Mouse (Mus musculus) heart, adult 11 months (tissue): ENCODE data around the gene Tmem235.
A peak's percentile ranks its signal among the peaks of the same experiment; 100 is the strongest.

Experiments
- DNase-seq: peaks from one replicate; pipeline ENCODE4 v3.0.0; 2022

The Tmem235 gene

GRCm38 (mm10) chr11:117871376-117871775 lies 10.8 kb downstream of the Tmem235 start:
- no peak for DNase-seq

- peak; percentile 93 for DNase-seq
Measured at GRCm38 (mm10) chr11:117871911-117872584, 11.5 kb downstream of the Tmem235 start.

GRCm38 (mm10) chr11:117872861-117873608 lies 12.5 kb downstream of the Tmem235 start, which contains the start of gene Tha1:
TSS of gene Tha1 (minus strand) at chr11:117873481.
- DNase-seq: peak; percentile 98

GRCm38 (mm10) chr11:117874419-117874818 lies 13.9 kb downstream of the Tmem235 start:
- no peak for DNase-seq

GRCm38 (mm10) chr11:117875681-117876080 lies 15.1 kb downstream of the Tmem235 start:
- DNase-seq: no peak

GRCm38 (mm10) chr11:117877917-117878745 lies 17.6 kb downstream of the Tmem235 start:
- DNase-seq: peak; percentile 94

- no peak for DNase-seq
Measured at GRCm38 (mm10) chr11:117878892-117879291, 18.3 kb downstream of the Tmem235 start.

- DNase-seq: no peak
Measured at GRCm38 (mm10) chr11:117879676-117880075, 19.1 kb downstream of the Tmem235 start.

GRCm38 (mm10) chr11:117880336-117880976 lies 19.9 kb downstream of the Tmem235 start:
- no peak for DNase-seq

GRCm38 (mm10) chr11:117880977-117881358 lies 20.4 kb downstream of the Tmem235 start:
- DNase-seq: no peak

- peak; percentile 95 for DNase-seq
Measured at GRCm38 (mm10) chr11:117881787-117882186, 21.2 kb downstream of the Tmem235 start.

- no peak for DNase-seq
Measured at GRCm38 (mm10) chr11:117882208-117882607, 21.7 kb downstream of the Tmem235 start.

- DNase-seq: no peak
Measured at GRCm38 (mm10) chr11:117886000-117886399, 25.4 kb downstream of the Tmem235 start.

GRCm38 (mm10) chr11:117888168-117888852 lies 27.8 kb downstream of the Tmem235 start:
- DNase-seq: no peak

GRCm38 (mm10) chr11:117888853-117889822 lies 28.6 kb downstream of the Tmem235 start:
- no peak for DNase-seq

- DNase-seq: no peak
Measured at GRCm38 (mm10) chr11:117889887-117890340, 29.4 kb downstream of the Tmem235 start.

GRCm38 (mm10) chr11:117890519-117891282 lies 30.1 kb downstream of the Tmem235 start:
- DNase-seq: peak; percentile 91

GRCm38 (mm10) chr11:117891581-117892175 lies 31.1 kb downstream of the Tmem235 start:
- DNase-seq: no peak

GRCm38 (mm10) chr11:117892199-117892598 lies 31.6 kb downstream of the Tmem235 start:
- no peak for DNase-seq

GRCm38 (mm10) chr11:117894676-117895075 lies 34.1 kb downstream of the Tmem235 start:
- DNase-seq: no peak
